Mouse (Mus musculus) lung, adult 2 months (tissue): ENCODE measurements around the gene Aff2. TPM values are rescaled to one million over a fixed set of nuclear protein-coding genes. Genes with fewer than 3 reads are reported as not detected.

Experiments
- DNase-seq: peaks from one replicate; pipeline ENCODE4 v3.0.0; 2022
- H3K4me1 ChIP-seq: fragments of 200-500 bp; 2 replicates; pipeline ENCODE4 v1.6.1; 2011; ENCODE audit warnings: low read length; ENCODE audit not compliant: control insufficient read depth, insufficient read depth
- H3K4me3 ChIP-seq: fragments of 200-500 bp; replicated peaks from 2 replicates; pipeline ENCODE3; 2011; ENCODE audit warnings: low read depth, mild to moderate bottlenecking, control low read depth, low read length; ENCODE audit errors: extremely low read depth
- CTCF ChIP-seq: fragments of 200-500 bp; IDR thresholded peaks from 2 replicates; pipeline ENCODE4 v1.5.1; 2011; ENCODE audit warnings: mild to moderate bottlenecking, low read length, control low read depth; ENCODE audit not compliant: insufficient read depth
- POLR2A ChIP-seq: fragments of 200-500 bp; IDR thresholded peaks from 2 replicates; pipeline ENCODE4 v1.6.1; 2011; ENCODE audit warnings: low read depth, mild to moderate bottlenecking, control low read depth, low read length, borderline replicate concordance; ENCODE audit errors: extremely low read depth
- WGBS: fragments of 180-500 bp; shearing (Covaris S2); methylation state at CpG from one replicate; pipeline ENCODE4 v1.1.7; 2018; 5-methylcytosine and 5-hydroxymethylcytosine counted together
- polyA plus RNA-seq: library from polyadenylated mRNA; depleted of rRNA; stranded (reverse); fragments of >200 nt; gene quantifications from 2 replicates; pipeline ENCODE4 v1.2.3, GENCODE M21; 2012

Aff2 gene
- polyA plus RNA-seq, 1 experiment: 0.79 TPM

DNA sequence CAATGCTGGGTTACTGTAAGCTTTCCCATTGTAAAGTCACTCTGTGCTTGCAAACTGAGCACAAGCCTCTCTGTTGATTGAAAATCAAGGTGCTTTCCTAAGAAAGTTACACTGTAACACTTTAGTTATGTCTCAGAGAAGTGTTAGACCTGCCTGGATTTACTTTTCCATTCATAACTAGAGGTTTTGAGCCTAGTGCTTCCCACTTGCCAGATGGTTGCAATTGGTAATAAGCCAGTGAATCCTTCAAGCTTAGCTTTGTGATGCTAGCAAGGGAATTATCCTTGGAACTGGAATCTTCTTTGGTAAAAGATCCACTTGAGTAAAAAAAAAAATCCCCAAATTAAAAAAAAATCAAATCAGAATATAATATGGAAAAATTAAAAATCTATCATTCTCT is 81.8 kb downstream of the Aff2 start:
- H3K4me3 ChIP-seq: no peak overlapping the region
- DNase-seq: no peak
- TF ChIP-seq POLR2A (no peak), CTCF (no peak)
- no peaks in the 10 kb centered on the region for H3K4me1 ChIP-seq

DNA sequence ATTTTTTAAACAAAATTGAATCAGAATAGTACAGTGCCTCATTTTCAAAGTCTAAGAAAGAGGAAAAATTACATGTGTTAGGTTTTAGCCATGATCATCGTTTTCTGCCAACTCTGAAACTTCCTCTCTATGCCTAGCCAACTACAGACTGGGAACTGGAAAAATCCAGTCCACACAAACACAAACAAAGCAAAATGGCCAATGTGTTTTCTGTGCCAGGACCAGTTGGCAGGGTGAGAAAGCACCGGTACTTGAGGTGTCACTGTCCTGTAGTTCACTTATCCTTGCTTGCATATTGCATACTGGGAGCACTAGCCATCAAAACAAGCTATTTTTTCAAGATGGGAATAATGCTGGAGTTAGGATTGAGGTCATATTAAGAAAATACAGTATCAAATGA is 100.8 kb downstream of the Aff2 start:
- Histone ChIP-seq H3K4me1 (no peaks in the 10 kb centered on the region), H3K4me3 (no peak overlapping the region)
- TF ChIP-seq POLR2A: no peak
- TF ChIP-seq CTCF: no peak
- 56% methylated on average over 2 of the region's 2 CpGs for WGBS
- DNase-seq: no peak

- TF ChIP-seq CTCF (no peak), POLR2A (no peak)
- no peak overlapping the region for H3K4me3 ChIP-seq
- 42% methylated on average over 3 of the region's 3 CpGs for WGBS
- DNase-seq: no peak
- H3K4me1 ChIP-seq: no peaks in the 10 kb centered on the region
Observed at GRCm38 (mm10) chrX:69502061-69502460, 142.0 kb downstream of the Aff2 start.

DNA sequence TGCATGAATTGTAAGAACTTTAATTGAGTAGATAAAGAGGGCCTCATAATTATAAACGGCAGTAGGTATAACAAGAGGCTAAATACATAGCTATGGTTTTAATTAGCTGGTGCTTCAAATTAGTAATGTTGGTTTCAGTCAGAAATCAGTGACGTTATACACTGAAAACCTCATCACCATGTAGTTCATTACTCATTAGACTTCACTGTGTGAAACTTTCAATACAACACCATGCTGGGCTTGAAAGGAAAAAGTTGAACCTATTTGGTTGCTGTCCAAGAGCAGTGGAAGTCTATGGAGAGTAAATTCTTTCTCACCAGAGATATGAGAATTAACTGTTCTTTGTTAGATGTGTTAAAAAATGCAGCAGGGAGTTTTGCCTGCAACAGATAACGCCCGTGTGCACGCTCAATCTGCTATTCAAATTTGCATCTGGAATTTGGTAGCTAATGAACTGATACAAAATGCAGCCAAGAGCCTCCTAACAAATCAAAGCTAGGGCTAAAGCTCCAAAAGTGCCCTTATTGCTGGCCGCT is 158.0 kb downstream of the Aff2 start:
- no peak for DNase-seq
- Histone ChIP-seq H3K4me1 (no peaks in the 10 kb centered on the region), H3K4me3 (no peak overlapping the region)
- TF ChIP-seq CTCF: no peak
- 77% methylated on average over 6 of the region's 6 CpGs for WGBS

DNA sequence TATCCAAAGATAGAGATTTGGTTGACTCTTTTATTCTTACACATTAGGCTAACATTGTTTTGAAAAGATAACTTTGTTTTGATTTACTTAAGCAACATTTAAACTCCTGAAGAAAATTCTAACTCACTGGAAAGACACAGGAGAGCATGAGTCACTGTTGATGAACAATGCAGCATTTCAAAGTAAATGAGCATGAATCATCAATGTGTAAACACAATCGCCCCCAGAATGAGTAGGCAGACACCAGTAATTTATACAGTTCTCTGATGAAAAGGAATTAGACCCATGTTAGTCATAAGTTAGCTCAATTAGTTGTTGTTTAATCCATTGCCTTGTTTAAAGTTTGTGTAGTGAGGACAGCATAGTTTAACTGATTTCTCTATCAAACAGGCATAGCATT is 180.7 kb downstream of the Aff2 start:
- Histone ChIP-seq H3K4me3 (no peak overlapping the region), H3K4me1 (no peaks in the 10 kb centered on the region)
- TF ChIP-seq POLR2A (no peak), CTCF (no peak)
- 40% methylated on average over 1 of the region's 1 CpGs for WGBS
- DNase-seq: no peak

GRCm38 (mm10) chrX:69579903-69580459 is 219.9 kb downstream of the Aff2 start:
- 80% methylated on average over 2 of the region's 2 CpGs for WGBS
- no peak for TF ChIP-seq CTCF
- no peak for TF ChIP-seq POLR2A
- no peak for DNase-seq
- Histone ChIP-seq H3K4me1 (no peaks in the 10 kb centered on the region), H3K4me3 (no peak overlapping the region)

DNA sequence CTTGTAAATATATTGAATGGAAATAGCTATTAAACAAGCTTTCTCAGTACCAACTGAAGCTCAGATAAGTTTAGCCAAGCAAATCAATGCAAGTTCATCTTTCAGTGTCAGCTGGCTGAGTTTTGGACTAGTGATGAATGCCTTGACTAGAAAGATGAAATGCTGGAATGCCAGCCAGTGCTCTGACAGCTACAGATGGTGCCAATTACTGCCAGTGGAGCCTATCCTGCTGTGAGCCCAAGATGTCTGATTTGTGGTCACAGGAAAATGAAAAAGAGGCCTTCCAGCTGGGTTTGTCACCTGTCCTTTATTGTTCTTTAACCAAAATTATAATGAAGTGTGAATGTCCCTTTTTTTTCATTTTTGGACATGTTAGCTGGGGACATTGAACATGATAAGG is 248.7 kb downstream of the Aff2 start:
- TF ChIP-seq CTCF: no peak
- DNase-seq: no peak
- H3K4me3 ChIP-seq: no peak overlapping the region
- H3K4me1 ChIP-seq: no peaks in the 10 kb centered on the region

DNA sequence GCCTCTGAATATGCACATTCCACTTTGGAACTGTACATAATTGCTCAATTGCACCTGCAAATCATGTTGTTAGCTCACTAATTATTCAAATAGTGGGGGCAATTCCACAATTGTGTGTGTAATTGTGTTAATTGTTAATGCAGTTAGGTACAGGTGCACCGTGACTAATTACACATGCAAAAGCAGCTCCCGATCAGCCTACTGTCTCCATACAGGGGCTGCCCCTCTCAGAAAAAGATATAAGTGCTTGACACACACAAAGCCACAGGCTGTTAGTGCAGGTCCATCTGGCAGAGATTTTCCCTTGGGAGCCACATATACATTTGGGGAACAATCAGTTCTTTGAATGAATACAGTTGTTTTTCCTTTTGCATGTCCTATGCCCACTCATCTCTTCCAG is 302.9 kb downstream of the Aff2 start:
- DNase-seq: no peak
- TF ChIP-seq CTCF (no peak), POLR2A (no peak)
- 91% methylated on average over 2 of the region's 2 CpGs for WGBS
- Histone ChIP-seq H3K4me3 (no peak overlapping the region), H3K4me1 (no peaks in the 10 kb centered on the region)

DNA sequence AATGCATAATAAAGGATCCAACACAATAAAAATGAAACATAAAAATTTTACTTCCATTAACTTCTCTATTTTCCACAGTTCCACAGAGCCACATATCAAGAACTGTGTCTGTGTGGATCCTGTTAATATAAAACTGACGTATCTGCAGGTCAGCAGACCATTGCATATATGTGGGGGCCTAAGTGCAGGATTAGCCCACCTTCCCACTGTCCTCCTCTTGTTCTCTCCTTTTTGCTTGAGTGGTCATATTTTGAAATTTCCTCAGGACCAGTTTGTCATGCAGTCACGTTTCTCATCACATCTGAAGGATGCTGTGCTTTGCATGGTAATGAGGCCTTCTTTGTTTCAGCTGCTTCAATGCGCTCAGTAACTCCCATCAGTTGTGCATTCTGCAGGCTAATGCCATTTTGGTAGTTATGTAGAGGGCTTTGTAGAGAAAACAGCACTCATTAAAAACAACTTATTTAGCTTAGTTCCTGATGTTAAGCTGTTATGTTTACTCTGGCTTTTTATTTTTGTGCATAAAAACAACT is 306.1 kb downstream of the Aff2 start:
- DNase-seq: no peak
- WGBS: 65% methylated on average over 3 of the region's 3 CpGs
- H3K4me3 ChIP-seq: no peak overlapping the region
- no peak for TF ChIP-seq POLR2A
- TF ChIP-seq CTCF: no peak
- no peaks in the 10 kb centered on the region for H3K4me1 ChIP-seq

- no peak overlapping the region for H3K4me3 ChIP-seq
- no peak for TF ChIP-seq CTCF
- TF ChIP-seq POLR2A: no peak
- 88% methylated on average over 1 of the region's 1 CpGs for WGBS
- no peaks in the 10 kb centered on the region for H3K4me1 ChIP-seq
- no peak for DNase-seq
Observed at GRCm38 (mm10) chrX:69675691-69676090, 315.6 kb downstream of the Aff2 start.

DNA sequence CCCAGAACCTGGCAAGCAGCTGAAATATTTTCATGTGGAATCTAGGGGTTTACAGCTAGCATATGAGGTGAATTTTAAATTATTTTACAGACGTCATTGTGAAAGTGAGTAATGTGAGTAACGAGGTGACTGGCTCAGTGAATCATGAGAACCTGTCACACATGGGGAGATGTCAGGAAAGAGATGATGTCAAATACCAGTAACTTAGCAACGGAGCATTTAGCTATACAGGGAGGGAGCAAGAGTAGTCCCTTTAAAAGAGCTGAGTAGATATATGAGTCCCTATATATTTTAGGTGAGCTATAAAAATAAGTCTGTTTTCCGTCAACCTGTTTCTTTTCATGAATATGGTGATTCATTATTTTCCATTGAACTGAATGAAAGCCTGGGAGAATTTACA is 338.7 kb downstream of the Aff2 start:
- Histone ChIP-seq H3K4me1 (no peaks in the 10 kb centered on the region), H3K4me3 (no peak overlapping the region)
- DNase-seq: no peak
- no peak for TF ChIP-seq CTCF
- no peak for TF ChIP-seq POLR2A
- 61% methylated on average over 4 of the region's 4 CpGs for WGBS
